Comparison of ENCODE assay signal across 17 mouse cellular contexts in genomic region chr10:56935174-56935573, GRCm38 (mm10).
A peak's percentile ranks its signal among the peaks of the same experiment; 100 is the strongest.
DNase-seq lines count a peak whose midpoint lies in the region; ATAC-seq and TF ChIP-seq lines count a peak whose summit lies in the region.
"Had no signal": no experiment of that assay in that cellular context is flagged by ENCODE, and none has a peak within 500 bp of the region (broad histone marks: within the 10 kb centered on the region; RNA-seq: fewer than 3 reads in every experiment).

No protein-coding gene starts in this region.

- 71% methylated on average over 4 of the region's 4 CpGs for WGBS in hindbrain, embryonic 16.5 days
- WGBS in hindbrain, embryonic 14.5 days = 80% methylated on average over 4 of the region's 4 CpGs
- 80% methylated on average over 4 of the region's 4 CpGs for WGBS in midbrain, postnatal 0 days
- 94% methylated on average over 4 of the region's 4 CpGs for WGBS in midbrain, embryonic 10.5 days

- no peak for TF ChIP-seq CTCF in midbrain, postnatal 0 days (IDR thresholded peaks at IDR 0.05)

- no peak overlapping the region for H3K27ac ChIP-seq in hindbrain, embryonic 16.5 days (ENCODE audit: low read depth, low read length)
- H3K27ac ChIP-seq in hindbrain, embryonic 14.5 days = no peak overlapping the region
- no peak overlapping the region for H3K27ac ChIP-seq in midbrain, postnatal 0 days (ENCODE audit: low read depth, low read length)
- no peak overlapping the region for H3K27ac ChIP-seq in midbrain, embryonic 10.5 days (replicated peaks)
- H3K27ac ChIP-seq: limb, embryonic 15.5 days; neural tube, embryonic 15.5 days had no signal

- H3K9me3 ChIP-seq in hindbrain, embryonic 16.5 days (ENCODE audit: control insufficient read depth, low read length) = no peaks in the 10 kb centered on the region
- H3K9me3 ChIP-seq in hindbrain, embryonic 14.5 days (ENCODE audit: control insufficient read depth, low read length) = no peaks in the 10 kb centered on the region
- no peaks in the 10 kb centered on the region for H3K9me3 ChIP-seq in midbrain, postnatal 0 days (ENCODE audit: low read length)
- H3K9me3 ChIP-seq in midbrain, embryonic 10.5 days (replicated peaks) = no peaks in the 10 kb centered on the region
- H3K9me3 ChIP-seq: limb, embryonic 15.5 days; neural tube, embryonic 15.5 days had no signal

- no peak overlapping the region for H3K4me3 ChIP-seq in hindbrain, embryonic 16.5 days (ENCODE audit: low read length)
- H3K4me3 ChIP-seq in hindbrain, embryonic 14.5 days (replicated peaks; ENCODE audit: low read length) = no peak overlapping the region
- no peak overlapping the region for H3K4me3 ChIP-seq in midbrain, postnatal 0 days (ENCODE audit: low read depth, low read length)
- no peak overlapping the region for H3K4me3 ChIP-seq in midbrain, embryonic 10.5 days
- H3K4me3 ChIP-seq: limb, embryonic 15.5 days; myocyte; neural tube, embryonic 15.5 days had no signal

- no peak overlapping the region for H3K4me2 ChIP-seq in hindbrain, embryonic 16.5 days (ENCODE audit: low read length)
- no peak overlapping the region for H3K4me2 ChIP-seq in hindbrain, embryonic 14.5 days (replicated peaks)
- no peak overlapping the region for H3K4me2 ChIP-seq in midbrain, postnatal 0 days (ENCODE audit: low read depth, low read length, poor library complexity, severe bottlenecking)
- H3K4me2 ChIP-seq: limb, embryonic 15.5 days; midbrain, embryonic 11.5 days; neural tube, embryonic 15.5 days had no signal

- H3K36me3 ChIP-seq in hindbrain, embryonic 16.5 days (ENCODE audit: control insufficient read depth, insufficient read depth, low read length) = no peaks in the 10 kb centered on the region
- no peaks in the 10 kb centered on the region for H3K36me3 ChIP-seq in hindbrain, embryonic 14.5 days (replicated peaks; ENCODE audit: control insufficient read depth, insufficient read depth)
- H3K36me3 ChIP-seq in midbrain, postnatal 0 days (ENCODE audit: insufficient read depth, low read length) = no peaks in the 10 kb centered on the region
- H3K36me3 ChIP-seq in midbrain, embryonic 10.5 days = no peaks in the 10 kb centered on the region
- H3K36me3 ChIP-seq: limb, embryonic 15.5 days; neural tube, embryonic 15.5 days had no signal

- no peak for DNase-seq in hindbrain, embryonic 14.5 days (ENCODE audit: low spot score)
- DNase-seq in midbrain, postnatal 0 days (ENCODE audit: low spot score) = peak; percentile 27
- no peak for DNase-seq in midbrain, embryonic 10.5 days (ENCODE audit: low spot score)
- peak; percentile 18 for DNase-seq in brain, adult 2 months (ENCODE audit: low read depth, low spot score)
- DNase-seq in retina, postnatal 1 day = no peak
- DNase-seq in Muller cell, postnatal 12 days (ENCODE audit: inconsistent ontology term) = no peak
- DNase-seq: cerebellum, postnatal 14 days; gastrocnemius, postnatal 14 days; heart, postnatal 10 days; kidney, adult 18-20 months; kidney, postnatal 14 days; thymus, adult 2 months had no signal

- no peaks in the 10 kb centered on the region for H3K4me1 ChIP-seq in hindbrain, embryonic 16.5 days (ENCODE audit: control insufficient read depth, insufficient read depth, low read depth, low read length)
- H3K4me1 ChIP-seq in hindbrain, embryonic 14.5 days (replicated peaks; ENCODE audit: control insufficient read depth, insufficient read depth, low read length) = no peaks in the 10 kb centered on the region
- no peaks in the 10 kb centered on the region for H3K4me1 ChIP-seq in midbrain, postnatal 0 days (ENCODE audit: insufficient read depth, low read length)
- no peaks in the 10 kb centered on the region for H3K4me1 ChIP-seq in midbrain, embryonic 10.5 days
- H3K4me1 ChIP-seq: limb, embryonic 15.5 days; neural tube, embryonic 15.5 days had no signal

- no peak overlapping the region for H3K9ac ChIP-seq in hindbrain, embryonic 16.5 days (ENCODE audit: low read depth, low read length)
- no peak overlapping the region for H3K9ac ChIP-seq in hindbrain, embryonic 14.5 days
- H3K9ac ChIP-seq in midbrain, postnatal 0 days (replicated peaks; ENCODE audit: low read length, poor library complexity, severe bottlenecking) = no peak overlapping the region
- H3K9ac ChIP-seq: limb, embryonic 15.5 days; neural tube, embryonic 15.5 days had no signal

- ATAC-seq in hindbrain, embryonic 16.5 days = peak; percentile 71; the same call in 1 of the 2 replicates
- ATAC-seq in hindbrain, embryonic 14.5 days (ENCODE audit: low FRiP score) = no peak
- ATAC-seq in midbrain, postnatal 0 days (ENCODE audit: low FRiP score) = no peak

- H3K27me3 ChIP-seq in hindbrain, embryonic 16.5 days (replicated peaks; ENCODE audit: control insufficient read depth, insufficient read depth, low read length) = no peaks in the 10 kb centered on the region
- H3K27me3 ChIP-seq in hindbrain, embryonic 14.5 days (ENCODE audit: control insufficient read depth, insufficient read depth, low read length) = no peaks in the 10 kb centered on the region
- no peaks in the 10 kb centered on the region for H3K27me3 ChIP-seq in midbrain, postnatal 0 days (ENCODE audit: insufficient read depth, low read length)
- no peaks in the 10 kb centered on the region for H3K27me3 ChIP-seq in midbrain, embryonic 10.5 days (ENCODE audit: low read depth, poor library complexity, severe bottlenecking)
- H3K27me3 ChIP-seq: limb, embryonic 15.5 days; neural tube, embryonic 15.5 days had no signal

Comparison
In these comparisons a context has a peak if more than half of its experiments do, and no peak if none do; other contexts are left out.
1. DNase-seq: peak in midbrain, postnatal 0 days (single experiment) and brain, adult 2 months (single experiment); none in hindbrain, embryonic 14.5 days (single experiment), midbrain, embryonic 10.5 days (single experiment), retina, postnatal 1 day (single experiment) and Muller cell, postnatal 12 days (single experiment).